Mouse (Mus musculus): Measurements from ENCODE around the gene Ltc4s. TPM values are rescaled to one million over a fixed set of nuclear protein-coding genes. Genes with fewer than 3 reads are reported as not detected.

Ltc4s gene
- polyA plus RNA-seq, 1 experiment = 11.0 TPM

DNA sequence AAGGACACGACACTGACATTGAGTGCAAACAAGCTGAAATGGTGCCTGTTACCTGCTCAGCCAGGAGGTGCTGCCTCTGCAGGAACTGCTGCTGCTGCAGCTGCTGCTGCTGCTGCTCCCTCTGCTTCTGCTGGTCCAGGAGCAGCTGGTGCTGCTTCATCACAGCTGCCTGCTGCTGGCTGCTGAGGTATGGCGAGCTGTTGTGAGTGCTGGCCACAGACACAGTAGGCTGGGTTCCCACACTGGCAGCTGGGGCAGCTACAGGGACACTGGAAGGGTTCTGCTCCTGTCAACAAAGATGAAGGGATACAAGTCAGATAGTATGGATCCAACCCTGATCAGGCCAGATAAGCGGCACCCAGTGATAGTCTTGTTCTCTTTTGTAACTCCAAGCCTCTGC, 24.8 kb upstream of the Ltc4s start:
- no peak for TF ChIP-seq CTCF (IDR thresholded peaks at IDR 0.05; ENCODE audit: control insufficient read depth, insufficient read depth, insufficient replicate concordance, low read depth, low read length)
- TF ChIP-seq POLR2A (IDR thresholded peaks at IDR 0.05; ENCODE audit: control insufficient read depth, low read depth, low read length) = no peak
- peaks cover 2% of the 10 kb centered on the region; the same call in 1 of the 2 replicates for H3K36me3 ChIP-seq (ENCODE audit: control insufficient read depth, insufficient read depth, low read length)
- peak overlapping the region; percentile 77 for H3K4me3 ChIP-seq (ENCODE audit: control insufficient read depth, low read depth, low read length)

DNA sequence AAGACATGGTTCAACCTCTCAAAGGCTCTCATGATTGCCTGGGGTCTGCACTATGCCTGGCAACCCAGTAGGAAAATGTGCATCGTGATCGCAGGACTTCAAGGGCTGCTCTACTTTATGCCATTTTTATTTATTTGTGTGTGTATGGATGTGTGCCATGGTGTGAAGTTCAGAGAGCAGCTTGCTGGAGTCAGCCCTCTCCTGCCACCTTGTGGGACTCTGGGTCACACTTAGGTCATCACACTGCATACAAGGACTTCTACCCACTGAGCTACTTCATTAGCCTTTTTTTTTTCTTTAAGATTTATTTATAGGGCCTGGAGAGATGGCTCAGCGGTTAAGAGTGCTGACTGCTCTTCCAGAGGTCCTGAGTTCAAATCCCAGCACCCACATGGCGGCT, 23.6 kb upstream of the Ltc4s start:
- no peak overlapping the region for H3K4me3 ChIP-seq (ENCODE audit: control insufficient read depth, low read depth, low read length)
- H3K4me1 ChIP-seq (ENCODE audit: control insufficient read depth, insufficient read depth, low read length) = no peaks in the 10 kb centered on the region
- no peak overlapping the region for H3K27ac ChIP-seq (ENCODE audit: control insufficient read depth, insufficient read depth, low read depth, low read length)
- H3K36me3 ChIP-seq (ENCODE audit: control insufficient read depth, insufficient read depth, low read length) = peaks cover 2% of the 10 kb centered on the region; the same call in 1 of the 2 replicates
- no peaks in the 10 kb centered on the region for H3K27me3 ChIP-seq (ENCODE audit: control insufficient read depth, insufficient read depth, low read length)
- peak; percentile 24; the same call in 1 of the 2 replicates for TF ChIP-seq CTCF (IDR thresholded peaks at IDR 0.05; ENCODE audit: control insufficient read depth, insufficient read depth, insufficient replicate concordance, low read depth, low read length)
- no peak for TF ChIP-seq POLR2A (IDR thresholded peaks at IDR 0.05; ENCODE audit: control insufficient read depth, low read depth, low read length)

More for the DNA sequence above, 24.8 kb upstream of the Ltc4s start:
- no peaks in the 10 kb centered on the region for H3K4me1 ChIP-seq (ENCODE audit: control insufficient read depth, insufficient read depth, low read length)
- no peaks in the 10 kb centered on the region for H3K27me3 ChIP-seq (ENCODE audit: control insufficient read depth, insufficient read depth, low read length)
- no peak overlapping the region for H3K27ac ChIP-seq (ENCODE audit: control insufficient read depth, insufficient read depth, low read depth, low read length)

DNA sequence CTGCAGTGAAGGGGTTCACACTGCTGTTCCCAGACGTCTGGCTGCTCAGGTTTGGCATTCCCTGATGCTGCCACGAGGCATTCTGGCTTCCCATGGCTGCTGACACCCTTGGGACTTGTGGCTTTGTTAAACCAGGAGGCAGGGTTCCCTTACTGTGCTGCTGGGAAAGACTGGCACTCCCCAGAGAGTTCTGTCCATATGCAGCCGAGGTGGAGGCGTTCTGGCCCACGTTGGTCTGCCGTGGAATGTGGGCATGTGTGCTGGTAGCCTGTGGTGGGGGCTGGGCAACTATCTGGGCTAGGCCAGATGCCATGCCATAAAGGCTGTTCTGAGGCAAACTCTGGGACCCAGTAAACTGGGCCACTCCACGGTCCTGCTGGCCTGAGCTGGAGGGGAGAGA, 19.9 kb upstream of the Ltc4s start:
- TF ChIP-seq POLR2A (IDR thresholded peaks at IDR 0.05; ENCODE audit: control insufficient read depth, low read depth, low read length) = no peak
- no peak for TF ChIP-seq CTCF (IDR thresholded peaks at IDR 0.05; ENCODE audit: control insufficient read depth, insufficient read depth, insufficient replicate concordance, low read depth, low read length)
- no peak overlapping the region for H3K27ac ChIP-seq (ENCODE audit: control insufficient read depth, insufficient read depth, low read depth, low read length)
- peaks cover 2% of the 10 kb centered on the region; the same call in 1 of the 2 replicates for H3K36me3 ChIP-seq (ENCODE audit: control insufficient read depth, insufficient read depth, low read length)
- H3K4me3 ChIP-seq (ENCODE audit: control insufficient read depth, low read depth, low read length) = no peak overlapping the region
- peaks cover 2% of the 10 kb centered on the region; the same call in 1 of the 2 replicates for H3K4me1 ChIP-seq (ENCODE audit: control insufficient read depth, insufficient read depth, low read length)
- H3K27me3 ChIP-seq (ENCODE audit: control insufficient read depth, insufficient read depth, low read length) = no peaks in the 10 kb centered on the region

DNA sequence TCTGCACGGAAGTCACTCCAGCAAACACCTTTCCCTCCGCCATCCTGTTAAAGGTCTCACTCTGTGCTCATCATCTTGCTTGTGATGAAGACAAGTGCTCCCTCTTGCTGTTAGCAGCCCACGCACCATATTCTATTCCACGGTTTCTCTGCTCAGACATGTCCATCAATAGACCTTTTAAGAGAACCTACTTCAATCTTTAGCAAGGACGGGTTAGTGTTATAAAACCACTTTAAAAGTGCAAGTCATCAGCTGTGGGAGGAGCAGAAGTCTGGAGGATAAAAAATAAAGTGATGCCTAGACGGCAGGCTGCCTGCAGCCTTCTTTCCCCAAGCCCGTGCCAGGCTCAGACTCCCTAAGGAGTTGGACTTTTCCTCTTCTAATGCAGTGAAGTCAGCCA, 18.2 kb upstream of the Ltc4s start:
- no peak overlapping the region for H3K27ac ChIP-seq (ENCODE audit: control insufficient read depth, insufficient read depth, low read depth, low read length)
- no peaks in the 10 kb centered on the region for H3K36me3 ChIP-seq (ENCODE audit: control insufficient read depth, insufficient read depth, low read length)
- H3K27me3 ChIP-seq (ENCODE audit: control insufficient read depth, insufficient read depth, low read length) = no peaks in the 10 kb centered on the region
- no peak overlapping the region for H3K4me3 ChIP-seq (ENCODE audit: control insufficient read depth, low read depth, low read length)
- no peak for TF ChIP-seq CTCF (IDR thresholded peaks at IDR 0.05; ENCODE audit: control insufficient read depth, insufficient read depth, insufficient replicate concordance, low read depth, low read length)
- no peak for TF ChIP-seq POLR2A (IDR thresholded peaks at IDR 0.05; ENCODE audit: control insufficient read depth, low read depth, low read length)
- peaks cover 11% of the 10 kb centered on the region for H3K4me1 ChIP-seq (ENCODE audit: control insufficient read depth, insufficient read depth, low read length)

DNA sequence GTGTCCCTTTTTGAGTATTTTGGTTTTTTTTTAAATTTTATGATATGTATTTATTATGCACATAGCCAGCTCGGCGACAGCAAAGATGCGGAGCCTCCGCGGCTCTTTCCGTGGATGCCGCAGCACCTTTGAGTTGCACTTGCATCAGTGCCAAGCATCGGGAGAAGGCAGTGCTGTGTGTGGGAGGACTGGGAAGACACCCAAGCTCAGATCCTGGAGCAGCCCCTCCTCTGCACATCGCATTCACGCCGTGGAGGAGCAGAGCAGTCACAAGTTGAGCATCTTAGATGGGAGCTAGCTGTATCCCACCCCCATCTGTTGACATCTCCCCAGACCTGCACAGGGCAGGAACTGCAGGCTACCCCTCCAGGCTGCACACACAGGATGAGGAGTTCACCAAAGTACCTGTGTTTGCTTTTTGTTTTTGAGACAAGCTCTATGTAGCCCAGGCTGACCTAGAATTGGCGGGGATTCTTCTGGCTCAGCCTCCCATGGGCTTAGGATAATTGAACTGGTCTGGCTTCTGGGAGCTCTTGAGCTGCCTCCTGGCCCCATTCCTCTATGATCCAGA, 15.7 kb upstream of the Ltc4s start:
- no peak for TF ChIP-seq CTCF (IDR thresholded peaks at IDR 0.05; ENCODE audit: control insufficient read depth, insufficient read depth, insufficient replicate concordance, low read depth, low read length)
- no peak for TF ChIP-seq POLR2A (IDR thresholded peaks at IDR 0.05; ENCODE audit: control insufficient read depth, low read depth, low read length)
- Histone ChIP-seq H3K36me3 (ENCODE audit: control insufficient read depth, insufficient read depth, low read length) (no peaks in the 10 kb centered on the region), H3K27ac (ENCODE audit: control insufficient read depth, insufficient read depth, low read depth, low read length) (no peak overlapping the region), H3K27me3 (ENCODE audit: control insufficient read depth, insufficient read depth, low read length) (no peaks in the 10 kb centered on the region), H3K4me3 (ENCODE audit: control insufficient read depth, low read depth, low read length) (no peak overlapping the region), H3K4me1 (ENCODE audit: control insufficient read depth, insufficient read depth, low read length) (peaks cover 11% of the 10 kb centered on the region)

DNA sequence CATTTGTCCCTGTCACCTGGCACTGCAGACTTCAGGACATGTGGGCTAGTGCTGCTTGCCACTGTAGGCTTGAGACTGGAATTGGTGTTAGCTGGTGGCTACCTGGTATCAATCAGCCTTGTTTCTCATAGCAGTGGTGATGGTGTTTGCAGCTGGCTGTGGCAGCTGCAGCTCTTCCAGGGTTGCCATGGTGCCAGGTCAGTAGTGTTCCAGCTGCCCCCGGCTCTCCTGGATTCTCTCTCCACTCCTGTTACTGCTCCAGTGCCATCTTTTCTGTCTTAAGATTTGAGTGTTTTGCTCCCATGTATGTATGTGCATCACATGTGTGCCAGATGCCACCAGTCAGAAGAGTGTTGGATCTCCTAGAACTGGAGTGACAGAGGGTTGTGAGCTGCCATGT, 15.0 kb upstream of the Ltc4s start:
- Histone ChIP-seq H3K4me3 (ENCODE audit: control insufficient read depth, low read depth, low read length) (no peak overlapping the region), H3K27me3 (ENCODE audit: control insufficient read depth, insufficient read depth, low read length) (no peaks in the 10 kb centered on the region), H3K4me1 (ENCODE audit: control insufficient read depth, insufficient read depth, low read length) (peaks cover 11% of the 10 kb centered on the region), H3K27ac (ENCODE audit: control insufficient read depth, insufficient read depth, low read depth, low read length) (no peak overlapping the region), H3K36me3 (ENCODE audit: control insufficient read depth, insufficient read depth, low read length) (no peaks in the 10 kb centered on the region)
- TF ChIP-seq CTCF (IDR thresholded peaks at IDR 0.05; ENCODE audit: control insufficient read depth, insufficient read depth, insufficient replicate concordance, low read depth, low read length) (no peak), POLR2A (IDR thresholded peaks at IDR 0.05; ENCODE audit: control insufficient read depth, low read depth, low read length) (no peak)

DNA sequence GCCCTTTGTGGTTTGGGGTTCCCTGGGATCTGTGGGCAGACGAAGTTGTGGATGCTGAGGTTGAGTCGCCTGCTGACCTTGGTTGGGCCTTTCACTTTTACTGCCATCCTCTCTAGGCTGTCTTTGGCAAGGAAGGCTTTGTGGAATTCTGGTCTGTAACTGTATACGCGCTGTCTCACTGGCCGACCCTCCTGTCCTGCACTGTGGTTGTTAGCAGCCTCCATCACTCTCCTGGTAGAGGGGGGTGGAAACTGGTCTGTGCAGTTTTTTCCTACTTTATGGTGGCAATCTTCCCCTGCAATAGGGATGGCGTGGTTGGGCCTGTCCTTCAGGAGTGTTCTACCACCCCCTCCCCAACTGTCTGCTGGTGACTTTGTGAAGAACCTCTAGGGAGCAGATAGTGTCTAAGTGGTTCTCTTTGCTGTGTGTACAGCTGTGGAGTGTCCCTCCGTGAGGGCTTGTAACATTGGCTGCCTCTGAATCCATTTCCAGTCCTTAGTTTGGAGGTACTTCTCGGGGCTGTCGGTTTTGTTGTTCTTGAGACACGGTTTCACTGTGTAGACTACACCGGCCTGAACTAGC, 14.4 kb upstream of the Ltc4s start:
- TF ChIP-seq POLR2A (IDR thresholded peaks at IDR 0.05; ENCODE audit: control insufficient read depth, low read depth, low read length) = peak; percentile 35; the same call in 1 of the 2 replicates
- TF ChIP-seq CTCF (IDR thresholded peaks at IDR 0.05; ENCODE audit: control insufficient read depth, insufficient read depth, insufficient replicate concordance, low read depth, low read length) = no peak

More for the DNA sequence above, 14.4 kb upstream of the Ltc4s start:
- no peaks in the 10 kb centered on the region for H3K27me3 ChIP-seq (ENCODE audit: control insufficient read depth, insufficient read depth, low read length)
- peak overlapping the region; percentile 44 for H3K27ac ChIP-seq (ENCODE audit: control insufficient read depth, insufficient read depth, low read depth, low read length)
- no peaks in the 10 kb centered on the region for H3K36me3 ChIP-seq (ENCODE audit: control insufficient read depth, insufficient read depth, low read length)
- peaks cover 11% of the 10 kb centered on the region for H3K4me1 ChIP-seq (ENCODE audit: control insufficient read depth, insufficient read depth, low read length)
- H3K4me3 ChIP-seq (ENCODE audit: control insufficient read depth, low read depth, low read length) = peak overlapping the region; percentile 2

Measured in testis, adult 2 months (tissue).